Mouse (Mus musculus) left cerebral cortex, postnatal 4 days (tissue): Measurements from ENCODE around the gene Tex13c2. TPM values are rescaled to one million over a fixed set of nuclear protein-coding genes. Genes with fewer than 3 reads are reported as not detected.

ENCODE experiments used
- DNase-seq: peaks from one replicate; pipeline ENCODE4 v3.0.0-alpha.2; 2022
- intact Hi-C: fragments of 180-260 bp; cut with DNase I; formaldehyde crosslinking; loops from one replicate; pipeline ENCODE4 v1.15.1; 2025
- total RNA-seq, 2 experiments: library from RNA; stranded (reverse); gene quantifications; 2 replicates each; pipeline ENCODE4 v1.2.3; 2021

The Tex13c2 gene
- total RNA-seq: not detected

- intact Hi-C loops: no loop called here
- no peak for DNase-seq
Observed at GRCm38 (mm10) chrX:42489446-42489845, at the start of gene Tex13c2. Tex13c2 (plus strand) TSS chrX:42489691.

- DNase-seq: no peak
- intact Hi-C loops: no loop called here
Observed at GRCm38 (mm10) chrX:42450305-42450704, 39.2 kb upstream of the Tex13c2 start.

GRCm38 (mm10) chrX:42453001-42453400 is 36.5 kb upstream of the Tex13c2 start:
- DNase-seq: no peak
- intact Hi-C loops: no loop called here

GRCm38 (mm10) chrX:42454533-42454932 is 35.0 kb upstream of the Tex13c2 start:
- intact Hi-C loops: no loop called here

GRCm38 (mm10) chrX:42490336-42490735 is 845 bp downstream of the Tex13c2 start:
- intact Hi-C loops: no loop called here
- DNase-seq: peak; percentile 27

More at GRCm38 (mm10) chrX:42454533-42454932, 35.0 kb upstream of the Tex13c2 start:
- no peak for DNase-seq

GRCm38 (mm10) chrX:42500538-42500937 is 11.0 kb downstream of the Tex13c2 start:
- no peak for DNase-seq
- intact Hi-C loops: no loop called here

- intact Hi-C loops: no loop called here
- no peak for DNase-seq
Observed at GRCm38 (mm10) chrX:42502291-42503043, 13.0 kb downstream of the Tex13c2 start, which contains the start of gene Sh2d1a. Sh2d1a (plus strand) TSS chrX:42502453.

GRCm38 (mm10) chrX:42511105-42511504 is 21.6 kb downstream of the Tex13c2 start:
- intact Hi-C loops: no loop called here

GRCm38 (mm10) chrX:42512567-42512966 is 23.1 kb downstream of the Tex13c2 start:
- no peak for DNase-seq
- intact Hi-C loops: no loop called here

More at GRCm38 (mm10) chrX:42511105-42511504, 21.6 kb downstream of the Tex13c2 start:
- DNase-seq: no peak

- DNase-seq: no peak
- intact Hi-C loops: no loop called here
Observed at GRCm38 (mm10) chrX:42522868-42523267, 33.4 kb downstream of the Tex13c2 start.

- DNase-seq: no peak
- intact Hi-C loops: no loop called here
Observed at GRCm38 (mm10) chrX:42530703-42531102, 41.2 kb downstream of the Tex13c2 start.

- DNase-seq: peak; percentile 32
- intact Hi-C loops: no loop called here
Observed at GRCm38 (mm10) chrX:42540030-42540755, 50.7 kb downstream of the Tex13c2 start.

- peak; percentile 68 for DNase-seq
- intact Hi-C loops: no loop called here
Observed at GRCm38 (mm10) chrX:42540756-42541053, 51.2 kb downstream of the Tex13c2 start.

Other genes starting within 250 kb of the Tex13c2 start
- gene Sh2d1a, start 12.8 kb downstream of the Tex13c2 start, total RNA-seq: not detected